Mouse (Mus musculus) cerebellum, postnatal 14 days (tissue): ENCODE data around the gene Zfp524.
"Not testable (repeated sequence)": the region's sequence is repeated elsewhere in the genome, so short reads cannot be mapped to it uniquely, and the experiment has no call there.

Experiments
- DNase-seq, 2 experiments: peaks; one replicate each; pipeline ENCODE4 v3.0.0; 2021; ENCODE audit warnings: mixed read lengths in 2 of 2

The Zfp524 gene

GRCm38 (mm10) chr7:5016920-5017319 is 2.7 kb downstream of the Zfp524 start:
- DNase-seq = no peak

DNA sequence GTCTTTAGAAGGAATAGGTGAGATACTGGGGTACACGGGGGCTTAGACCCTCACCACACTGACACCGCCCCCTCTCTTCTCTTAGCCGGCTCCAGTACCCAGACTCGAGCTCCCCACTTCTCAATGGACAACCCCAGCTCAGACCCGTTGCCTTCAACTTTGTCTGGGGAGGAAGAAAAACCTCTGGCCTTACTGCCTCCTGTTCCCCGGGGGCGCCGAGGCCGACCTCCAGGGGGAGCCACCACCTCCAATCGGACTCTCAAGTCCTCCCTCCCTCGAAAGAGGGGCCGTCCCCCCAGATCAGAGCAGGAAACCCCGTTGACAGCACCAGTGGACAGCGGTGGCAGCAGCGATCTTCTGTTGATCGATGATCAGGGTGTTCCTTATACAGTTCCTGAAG is 3.1 kb downstream of the Zfp524 start:
- peak in 1 of 2 experiments; percentile 60 for DNase-seq

- DNase-seq = no peak
Observed at GRCm38 (mm10) chr7:5017931-5018330, 3.7 kb downstream of the Zfp524 start.

DNA sequence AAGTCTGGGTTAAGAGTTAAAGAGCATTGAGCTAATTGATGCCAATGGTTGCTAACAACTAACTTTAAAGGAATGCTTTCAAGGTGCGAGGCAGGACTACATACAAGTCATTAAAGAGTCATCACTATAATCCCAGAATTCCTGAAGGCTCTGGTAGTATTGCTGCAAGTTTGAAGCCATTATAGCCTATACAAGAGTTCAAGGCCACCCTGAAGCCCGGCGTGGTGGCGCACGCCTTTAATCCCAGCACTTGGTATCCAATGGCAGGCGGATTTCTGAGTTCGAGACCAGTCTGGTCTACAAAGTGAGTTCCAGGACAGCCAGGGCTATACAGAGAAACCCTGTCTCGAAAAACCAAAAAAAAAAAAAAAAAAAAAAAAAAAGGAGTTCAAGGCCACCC is 5.4 kb downstream of the Zfp524 start:
- not testable (repeated sequence) for DNase-seq

- DNase-seq = peak; percentile 99
Observed at GRCm38 (mm10) chr7:5020000-5020681, 5.9 kb downstream of the Zfp524 start, which contains the start of the genes Zfp865 and Ccdc106. Zfp865 (plus strand) TSS chr7:5020376. Ccdc106 (plus strand) TSS chr7:5020553.

- DNase-seq = peak in 1 of 2 experiments; percentile 64
Observed at GRCm38 (mm10) chr7:5020685-5021084, 6.5 kb downstream of the Zfp524 start.

GRCm38 (mm10) chr7:5021197-5021596 is 7.0 kb downstream of the Zfp524 start:
- DNase-seq = peak in 1 of 2 experiments; percentile 18

DNA sequence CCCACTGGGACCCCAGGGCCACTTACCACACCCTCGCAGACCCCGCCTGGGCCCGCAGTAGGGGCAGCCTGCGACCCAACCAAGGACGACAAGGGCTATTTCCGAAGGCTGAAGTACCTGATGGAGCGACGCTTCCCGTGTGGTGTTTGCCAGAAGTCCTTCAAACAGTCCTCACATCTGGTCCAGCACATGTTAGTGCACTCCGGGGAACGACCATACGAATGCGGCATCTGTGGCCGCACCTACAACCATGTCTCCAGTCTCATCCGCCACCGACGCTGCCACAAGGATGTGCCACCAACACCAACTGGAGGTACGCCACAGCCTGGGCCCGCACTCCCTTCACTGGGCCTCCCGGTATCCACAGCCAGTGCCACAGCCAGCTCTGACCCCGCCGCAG is 15.3 kb downstream of the Zfp524 start:
- no peak for DNase-seq

- DNase-seq = no peak
Observed at GRCm38 (mm10) chr7:5029946-5030345, 15.7 kb downstream of the Zfp524 start.

GRCm38 (mm10) chr7:5030554-5031275 is 16.5 kb downstream of the Zfp524 start:
- no peak for DNase-seq

DNA sequence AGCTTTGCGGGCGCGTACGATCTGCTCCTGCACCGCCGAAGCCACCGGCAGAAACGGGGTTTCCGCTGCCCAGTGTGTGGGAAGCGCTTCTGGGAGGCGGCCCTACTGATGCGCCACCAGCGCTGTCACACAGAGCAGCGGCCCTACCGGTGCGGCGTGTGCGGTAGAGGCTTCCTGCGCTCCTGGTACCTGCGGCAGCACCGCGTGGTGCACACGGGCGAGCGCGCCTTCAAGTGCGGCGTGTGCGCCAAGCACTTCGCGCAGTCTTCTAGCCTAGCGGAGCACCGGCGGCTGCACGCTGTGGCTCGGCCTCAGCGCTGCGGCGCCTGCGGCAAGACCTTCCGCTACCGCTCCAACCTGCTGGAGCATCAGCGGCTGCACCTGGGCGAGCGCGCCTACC is 17.3 kb downstream of the Zfp524 start:
- no peak for DNase-seq

DNA sequence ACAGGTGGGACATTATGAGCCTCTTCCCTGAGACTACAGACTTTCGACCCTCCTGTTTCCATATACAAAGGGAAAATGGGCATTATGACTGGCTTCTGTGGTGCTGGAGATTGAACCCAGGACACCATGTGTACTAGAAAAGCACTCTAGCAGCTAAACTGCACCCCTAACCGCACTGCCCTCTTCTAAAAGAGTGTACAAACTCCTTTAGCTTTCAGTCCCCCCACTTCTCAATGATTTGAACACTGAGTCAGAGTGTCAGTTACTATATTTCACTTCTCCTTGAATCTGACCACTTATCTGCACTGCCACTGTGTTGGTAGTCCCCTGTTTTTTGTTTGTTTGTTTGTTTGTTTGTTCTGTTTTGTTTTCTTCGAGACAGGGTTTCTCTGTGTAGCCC is 19.6 kb downstream of the Zfp524 start, which contains the start of gene 4632433K11Rik:
Gene 4632433K11Rik (plus strand): TSS at position 301 of the 400 bp plus-strand sequence.
- no peak for DNase-seq

- DNase-seq = no peak
Observed at GRCm38 (mm10) chr7:5035628-5036027, 21.4 kb downstream of the Zfp524 start.

DNA sequence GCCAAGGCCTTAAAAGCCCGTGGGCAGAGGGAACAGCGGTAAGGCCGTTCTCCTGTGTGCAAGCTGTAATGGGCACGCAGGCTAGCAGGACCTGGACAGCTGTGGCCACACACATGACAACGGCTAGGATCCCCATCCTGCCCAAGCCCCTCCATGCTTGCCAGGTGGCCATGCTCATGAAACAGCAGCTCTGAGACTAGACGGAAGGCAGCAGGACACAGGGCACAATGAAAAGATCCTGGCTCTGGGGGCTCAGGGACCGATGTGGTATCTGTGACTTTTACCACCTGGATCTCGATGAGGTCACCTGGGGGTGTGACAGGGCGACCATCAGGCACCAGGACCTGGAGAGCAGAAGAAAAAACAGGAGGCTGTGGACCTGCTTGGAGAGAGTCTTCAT is 21.9 kb downstream of the Zfp524 start:
- no peak for DNase-seq

GRCm38 (mm10) chr7:5037026-5037425 is 22.8 kb downstream of the Zfp524 start:
- no peak for DNase-seq

DNA sequence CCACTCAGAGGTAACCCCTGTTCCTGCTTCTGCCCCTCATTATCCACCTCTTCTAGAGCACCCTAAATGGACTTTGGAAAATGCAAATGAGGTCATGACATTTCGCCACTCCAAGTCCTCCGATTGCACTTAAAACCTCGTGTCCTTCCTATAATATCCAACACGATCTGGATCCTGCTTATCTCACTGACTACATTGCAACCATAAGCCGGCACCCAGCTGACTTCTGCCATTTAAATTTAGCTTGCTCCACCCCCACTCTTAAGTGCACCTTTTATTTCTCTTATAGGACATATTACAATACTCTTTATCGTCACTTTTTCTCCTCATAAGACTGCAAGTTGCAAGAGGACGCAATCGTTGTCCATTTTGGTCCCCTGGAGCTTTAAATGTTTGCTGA is 23.3 kb downstream of the Zfp524 start:
- no peak for DNase-seq

GRCm38 (mm10) chr7:5038109-5038732 is 24.0 kb downstream of the Zfp524 start, which contains the start of gene Zfp784:
Zfp784 (minus strand) TSS chr7:5038446.
- DNase-seq = peak; percentile 95 to 96

GRCm38 (mm10) chr7:5038940-5039339 is 24.7 kb downstream of the Zfp524 start:
- DNase-seq = no peak

DNA sequence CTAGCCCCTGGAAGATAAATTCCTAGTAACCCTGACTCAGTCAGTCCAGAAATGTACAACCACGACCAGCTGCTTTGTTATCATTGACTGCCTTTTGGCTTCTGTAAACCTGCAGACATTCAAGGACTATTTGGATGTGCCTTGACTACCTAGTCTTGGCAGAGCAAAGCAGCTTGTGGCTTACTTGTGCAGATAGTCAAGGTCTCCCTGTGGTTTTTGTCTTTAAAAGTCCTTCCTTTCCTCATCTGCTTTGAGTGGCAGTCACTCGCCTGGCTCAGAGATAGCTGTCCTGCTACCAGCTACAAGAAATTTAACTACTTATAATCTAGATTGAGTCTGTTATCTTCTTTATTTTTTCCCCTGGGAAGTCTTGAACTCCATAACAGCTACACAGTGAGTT is 30.8 kb downstream of the Zfp524 start:
- no peak for DNase-seq

GRCm38 (mm10) chr7:5046112-5046511 is 31.9 kb downstream of the Zfp524 start:
- DNase-seq = no peak

DNA sequence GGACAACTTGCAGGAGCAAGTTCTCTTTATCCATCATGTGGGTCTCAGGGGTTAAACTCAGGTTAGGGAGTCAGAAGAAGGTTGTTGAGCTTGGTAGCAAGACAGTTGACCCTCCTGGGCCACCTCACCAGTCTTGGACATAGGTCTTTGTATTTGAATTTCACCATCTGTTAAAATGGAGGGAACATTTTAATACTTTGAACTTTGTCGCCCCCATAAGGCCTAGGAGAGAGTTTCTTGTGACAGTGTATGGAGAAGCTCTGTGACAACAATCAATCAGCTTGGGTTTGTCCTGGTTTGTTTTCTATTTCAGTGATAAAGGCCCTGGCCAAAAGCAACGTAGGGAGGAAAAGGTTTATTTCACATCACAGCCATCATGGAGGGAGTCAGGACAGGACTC is 33.1 kb downstream of the Zfp524 start:
- DNase-seq = peak; percentile 59 to 68

DNA sequence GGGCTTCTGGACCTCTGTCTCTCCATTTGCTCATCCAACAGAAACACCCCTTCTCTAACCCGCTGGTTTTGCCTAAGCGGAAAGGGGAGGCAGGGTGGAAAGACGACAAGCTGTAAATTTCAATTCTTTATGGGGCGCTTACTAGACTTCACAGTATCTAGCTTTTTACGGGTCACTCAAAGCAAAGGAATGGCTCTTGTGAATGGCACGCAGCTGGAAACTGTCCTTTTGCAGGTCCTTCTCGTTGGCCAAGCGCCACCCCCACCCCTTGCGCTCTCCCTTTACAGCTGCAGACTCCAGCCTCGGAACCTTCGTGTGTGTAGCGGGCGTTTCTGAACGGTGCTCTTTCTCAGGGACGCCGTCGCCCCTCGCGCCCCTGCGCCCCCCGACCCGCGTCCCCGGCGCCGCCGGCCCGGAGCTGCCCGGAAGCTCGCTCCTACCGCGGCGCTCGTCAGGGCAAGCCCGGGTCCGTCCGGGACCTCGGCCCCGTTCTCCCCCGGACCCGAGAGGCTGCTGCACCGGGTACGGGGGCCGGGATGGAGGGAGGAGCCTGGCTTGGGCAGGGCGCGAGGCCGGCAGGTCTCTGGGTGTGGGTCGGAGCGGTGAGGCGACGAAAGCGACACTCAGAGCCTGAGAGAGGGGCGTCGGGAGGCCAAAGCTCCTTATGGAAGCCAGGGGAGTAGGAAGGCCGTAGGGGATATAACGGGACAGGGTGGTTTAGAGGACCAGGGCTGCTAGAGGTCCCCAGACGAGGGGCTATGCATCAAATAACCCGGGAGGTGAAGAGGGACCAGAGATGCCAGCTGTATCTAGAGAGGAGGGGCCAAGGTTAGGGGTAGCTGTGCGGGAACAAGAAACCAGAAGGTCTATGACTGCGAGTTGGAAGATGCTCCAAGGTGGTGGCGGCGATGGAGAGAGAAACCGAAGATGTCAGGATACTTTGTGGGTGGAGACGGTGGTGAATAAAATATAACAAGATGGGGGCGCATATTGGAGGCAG is 37.3 kb downstream of the Zfp524 start, which contains the start of gene Zfp580:
Gene Zfp580 (plus strand): TSS at position 346 of the 1,000 bp plus-strand sequence.
- peak; percentile 89 to 91 for DNase-seq
